Mouse (Mus musculus): ENCODE data around the gene Bex6. TPM values are rescaled to one million over a fixed set of nuclear protein-coding genes. Genes with fewer than 3 reads are reported as not detected.

Gene Bex6
- polyA plus RNA-seq, 1 experiment from 2014 or later: not detected

Other genes with a start within 250 kb of the Bex6 start
- 1.0 and 1.4 TPM in 2 replicates for gene Pigz, start 246.0 kb upstream of the Bex6 start, polyA plus RNA-seq (2015; fragmentation: Nextera tagmentation; extraction: Ambion mirVana)
- gene 0610012G03Rik, start 231.3 kb upstream of the Bex6 start, polyA plus RNA-seq (2015; fragmentation: Nextera tagmentation; extraction: Ambion mirVana): 96.2 and 103 TPM in 2 replicates
- gene Ncbp2, start 231.3 kb upstream of the Bex6 start, polyA plus RNA-seq (2015; fragmentation: Nextera tagmentation; extraction: Ambion mirVana): 115 and 119 TPM in 2 replicates
- gene Senp5, start 176.5 kb upstream of the Bex6 start, polyA plus RNA-seq (2015; fragmentation: Nextera tagmentation; extraction: Ambion mirVana): 14.0 and 15.5 TPM in 2 replicates
- gene Pak2, start 100.5 kb upstream of the Bex6 start, polyA plus RNA-seq (2015; fragmentation: Nextera tagmentation; extraction: Ambion mirVana): 38.2 and 40.3 TPM in 2 replicates
- 130 and 136 TPM in 2 replicates for gene Pigx, start 80.1 kb upstream of the Bex6 start, polyA plus RNA-seq (2015; fragmentation: Nextera tagmentation; extraction: Ambion mirVana)
- 42.6 and 44.5 TPM in 2 replicates for gene Cep19, start 80.0 kb upstream of the Bex6 start, polyA plus RNA-seq (2015; fragmentation: Nextera tagmentation; extraction: Ambion mirVana)
- gene Nrros, start 14.2 kb upstream of the Bex6 start, polyA plus RNA-seq (2015; fragmentation: Nextera tagmentation; extraction: Ambion mirVana): 18.1 and 22.2 TPM in 2 replicates
- gene Fbxo45, start 67.3 kb downstream of the Bex6 start, polyA plus RNA-seq (2015; fragmentation: Nextera tagmentation; extraction: Ambion mirVana): 5.0 and 5.2 TPM in 2 replicates
- 19.7 and 20.0 TPM in 2 replicates for gene Wdr53, start 67.4 kb downstream of the Bex6 start, polyA plus RNA-seq (2015; fragmentation: Nextera tagmentation; extraction: Ambion mirVana)
- not detected in 2 replicates for gene Smco1, start 91.6 kb downstream of the Bex6 start, polyA plus RNA-seq (2015; fragmentation: Nextera tagmentation; extraction: Ambion mirVana)
- 23.2 and 23.3 TPM in 2 replicates for gene Rnf168, start 97.6 kb downstream of the Bex6 start, polyA plus RNA-seq (2015; fragmentation: Nextera tagmentation; extraction: Ambion mirVana)
- 23.2 and 23.5 TPM in 2 replicates for gene Ubxn7, start 152.4 kb downstream of the Bex6 start, polyA plus RNA-seq (2015; fragmentation: Nextera tagmentation; extraction: Ambion mirVana)
- not detected in 2 replicates for gene Tm4sf19, start 220.7 kb downstream of the Bex6 start, polyA plus RNA-seq (2015; fragmentation: Nextera tagmentation; extraction: Ambion mirVana)
- 30.0 and 30.7 TPM in 2 replicates for gene Tctex1d2, start 239.9 kb downstream of the Bex6 start, polyA plus RNA-seq (2015; fragmentation: Nextera tagmentation; extraction: Ambion mirVana)